Mouse (Mus musculus) lung, postnatal 0 days (tissue): ENCODE measurements around the gene Adamtsl5. TPM values are rescaled to one million over a fixed set of nuclear protein-coding genes. Genes with fewer than 3 reads are reported as not detected.
A peak's percentile ranks its signal among the peaks of the same experiment; 100 is the strongest.

Experiments
- ATAC-seq: fragments of 200-750 bp; cut with Nextera tagmentation; 2 replicates; pipeline ENCODE4 v1.8.0; 2017; ENCODE audit warnings: moderate library complexity
- DNase-seq: peaks from one replicate; pipeline ENCODE4 v3.0.0-alpha.2; 2016; ENCODE audit warnings: low spot score
- H3K27ac ChIP-seq: fragments of 300-500 bp; sonication (generic); 2 replicates; pipeline ENCODE4 v1.5.1; 2014; ENCODE audit warnings: antibody characterized with exemption, mild to moderate bottlenecking, low read length, mixed read lengths
- H3K27me3 ChIP-seq: fragments of 300-500 bp; sonication (generic); replicated peaks from 2 replicates; pipeline ENCODE4 v1.6.1; 2014; ENCODE audit warnings: low read length, mixed read lengths; ENCODE audit not compliant: insufficient read depth
- H3K36me3 ChIP-seq: fragments of 300-500 bp; sonication (generic); 2 replicates; pipeline ENCODE4 v1.6.1; 2014; ENCODE audit warnings: low read length, mixed read lengths; ENCODE audit not compliant: insufficient read depth
- H3K4me1 ChIP-seq: fragments of 300-500 bp; sonication (generic); 2 replicates; pipeline ENCODE4 v1.6.1; 2014; ENCODE audit warnings: antibody characterized with exemption, low read depth, low read length, mixed read lengths; ENCODE audit not compliant: insufficient read depth
- H3K4me2 ChIP-seq: fragments of 300-500 bp; sonication (generic); replicated peaks from 2 replicates; pipeline ENCODE4 v1.6.1; 2014; ENCODE audit warnings: low read depth, mild to moderate bottlenecking, low read length, moderate library complexity, mixed read lengths
- H3K4me3 ChIP-seq: fragments of 300-500 bp; sonication (generic); 2 replicates; pipeline ENCODE4 v1.5.1; 2014; ENCODE audit warnings: low read depth, low read length
- H3K9ac ChIP-seq: fragments of 300-500 bp; sonication (generic); replicated peaks from 2 replicates; pipeline ENCODE4 v1.6.1; 2014; ENCODE audit warnings: low read depth, mild to moderate bottlenecking
- H3K9me3 ChIP-seq: fragments of 300-500 bp; sonication (generic); 2 replicates; pipeline ENCODE4 v1.6.1; 2016; ENCODE audit warnings: low read length, mixed read lengths
- CTCF ChIP-seq: IDR thresholded peaks from 2 replicates; pipeline ENCODE4 v1.5.1; 2016; ENCODE audit warnings: antibody characterized with exemption, mild to moderate bottlenecking
- EP300 ChIP-seq: IDR thresholded peaks from 2 replicates; pipeline ENCODE4 v1.6.1; 2016; ENCODE audit warnings: antibody characterized with exemption, mild to moderate bottlenecking, control low read depth
- WGBS: fragments of 180-500 bp; shearing (Covaris S2); extraction: QIAGEN DNeasy Blood & Tissue Kit; methylation state at CpG from one replicate; pipeline ENCODE4 v1.1.7; 2014; 5-methylcytosine and 5-hydroxymethylcytosine counted together
- polyA plus RNA-seq: library from polyadenylated mRNA; unstranded; fragments of >200 nt; fragmentation: Nextera tagmentation; extraction: Ambion mirVana; gene quantifications from 2 replicates; pipeline ENCODE4 v1.2.1, GENCODE M21; 2015

Gene Adamtsl5
- polyA plus RNA-seq, 1 experiment from 2014 or later: 6.4 TPM

- Histone ChIP-seq H3K36me3 (no peaks in the 10 kb centered on the region), H3K27ac (no peak overlapping the region), H3K9me3 (no peaks in the 10 kb centered on the region), H3K9ac (no peak overlapping the region), H3K4me2 (no peak overlapping the region), H3K4me1 (peaks cover 14% of the 10 kb centered on the region), H3K4me3 (no peak overlapping the region), H3K27me3 (no peaks in the 10 kb centered on the region)
- TF ChIP-seq CTCF (no peak), EP300 (no peak)
- ATAC-seq (no peak), DNase-seq (no peak)
- WGBS: 85% methylated on average over 21 of the region's 21 CpGs
Measured at GRCm38 (mm10) chr10:80325045-80325444, 23.2 kb downstream of the Adamtsl5 start.

- Histone ChIP-seq H3K4me1 (peaks cover 17% of the 10 kb centered on the region), H3K27ac (no peak overlapping the region; the same call in 1 of the 2 replicates), H3K27me3 (no peaks in the 10 kb centered on the region), H3K4me3 (no peak overlapping the region), H3K9ac (no peak overlapping the region), H3K36me3 (no peaks in the 10 kb centered on the region), H3K9me3 (no peaks in the 10 kb centered on the region), H3K4me2 (peak overlapping the region; percentile 96; the same call in 1 of the 2 replicates)
- TF ChIP-seq EP300 (no peak), CTCF (no peak)
- ATAC-seq: no peak
- WGBS: 75% methylated on average over 17 of the region's 17 CpGs
- no peak for DNase-seq
Measured at GRCm38 (mm10) chr10:80324120-80325037, 23.8 kb downstream of the Adamtsl5 start.

- peak overlapping the region; percentile 33 for H3K27ac ChIP-seq
- peak; percentile 74 for ATAC-seq
- 4% methylated on average over 42 of the region's 46 CpGs for WGBS
Measured at GRCm38 (mm10) chr10:80323261-80324119, 24.7 kb downstream of the Adamtsl5 start.

GRCm38 (mm10) chr10:80322811-80323211 is 25.4 kb downstream of the Adamtsl5 start:
- 3% methylated on average over 24 of the region's 28 CpGs for WGBS
- H3K4me1 ChIP-seq: peaks cover 20% of the 10 kb centered on the region
- peak; percentile 47 for TF ChIP-seq CTCF
- no peak for TF ChIP-seq EP300
- H3K9me3 ChIP-seq: no peaks in the 10 kb centered on the region
- no peaks in the 10 kb centered on the region; the same call in 1 of the 2 replicates for H3K36me3 ChIP-seq
- H3K4me2 ChIP-seq: peak overlapping the region; percentile 96
- DNase-seq (no peak), ATAC-seq (peak; percentile 20)
- H3K27ac ChIP-seq: no peak overlapping the region
- peak overlapping the region; percentile 55 for H3K4me3 ChIP-seq
- H3K9ac ChIP-seq: 0 out of 2 replicates have a peak overlapping the region, but pooled peaks have one; percentile 23
- H3K27me3 ChIP-seq: no peaks in the 10 kb centered on the region

More at GRCm38 (mm10) chr10:80323261-80324119, 24.7 kb downstream of the Adamtsl5 start:
- peak; percentile 56 for DNase-seq
- Histone ChIP-seq H3K4me1 (peaks cover 20% of the 10 kb centered on the region), H3K27me3 (no peaks in the 10 kb centered on the region), H3K9ac (peak overlapping the region; percentile 23; the same call in 1 of the 2 replicates), H3K36me3 (no peaks in the 10 kb centered on the region), H3K9me3 (no peaks in the 10 kb centered on the region), H3K4me3 (peak overlapping the region; percentile 55), H3K4me2 (peak overlapping the region; percentile 96)
- no peak; the same call in 1 of the 2 replicates for TF ChIP-seq CTCF
- TF ChIP-seq EP300: no peak

GRCm38 (mm10) chr10:80321670-80322581 is 26.3 kb downstream of the Adamtsl5 start:
- Histone ChIP-seq H3K4me3 (no peak overlapping the region), H3K27me3 (no peaks in the 10 kb centered on the region), H3K9me3 (no peaks in the 10 kb centered on the region), H3K9ac (no peak overlapping the region), H3K27ac (no peak overlapping the region), H3K36me3 (no peaks in the 10 kb centered on the region; the same call in 1 of the 2 replicates), H3K4me2 (no peak overlapping the region), H3K4me1 (peaks cover 20% of the 10 kb centered on the region)
- WGBS: 93% methylated on average over 21 of the region's 21 CpGs
- ATAC-seq: no peak
- no peak for TF ChIP-seq CTCF
- no peak for TF ChIP-seq EP300
- DNase-seq: no peak
